Mouse (Mus musculus) gastrocnemius, adult 18-20 months (tissue): ENCODE data around the gene Crygc. TPM values are rescaled to one million over a fixed set of nuclear protein-coding genes. Genes with fewer than 3 reads are reported as not detected.

ENCODE experiments used
- DNase-seq: peaks from one replicate; pipeline ENCODE4 v3.0.0; 2021; ENCODE audit warnings: low spot score
- long read RNA-seq, 2 experiments: library from polyadenylated mRNA; stranded (forward); transcript quantifications; one replicate each; pipeline ENCODE4 v2.0.0; 2021
- total RNA-seq, 2 experiments: library from RNA; stranded (reverse); gene quantifications; 2 replicates each; pipeline ENCODE4 v1.2.3; 2021

The Crygc gene
- total RNA-seq = not detected
- long read RNA-seq, experiment 1 = 0 reads
- long read RNA-seq, experiment 2 = 0 reads

DNA sequence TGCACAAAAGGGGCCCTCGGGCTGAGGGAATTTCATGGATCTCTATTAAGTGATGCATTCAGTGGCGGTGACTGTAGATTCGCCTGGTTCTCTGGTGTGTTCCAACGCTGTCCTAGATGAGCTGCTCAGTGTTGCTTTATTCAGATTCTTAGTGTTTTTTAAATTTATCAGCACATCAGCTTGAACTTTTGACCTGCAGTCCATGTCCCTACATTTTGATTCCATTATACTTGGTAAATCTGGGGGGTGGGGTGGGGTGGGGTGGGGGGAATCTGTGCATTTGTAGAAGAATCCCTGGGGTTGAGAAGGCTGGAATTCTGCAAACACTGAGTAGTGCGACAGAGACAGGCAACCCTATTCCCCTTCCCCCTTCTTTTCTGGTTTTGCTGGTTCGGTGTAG, at the start of gene Crygc:
Crygc (minus strand) TSS at position 101 of the 400 bp plus-strand sequence.
- no peak for DNase-seq

DNA sequence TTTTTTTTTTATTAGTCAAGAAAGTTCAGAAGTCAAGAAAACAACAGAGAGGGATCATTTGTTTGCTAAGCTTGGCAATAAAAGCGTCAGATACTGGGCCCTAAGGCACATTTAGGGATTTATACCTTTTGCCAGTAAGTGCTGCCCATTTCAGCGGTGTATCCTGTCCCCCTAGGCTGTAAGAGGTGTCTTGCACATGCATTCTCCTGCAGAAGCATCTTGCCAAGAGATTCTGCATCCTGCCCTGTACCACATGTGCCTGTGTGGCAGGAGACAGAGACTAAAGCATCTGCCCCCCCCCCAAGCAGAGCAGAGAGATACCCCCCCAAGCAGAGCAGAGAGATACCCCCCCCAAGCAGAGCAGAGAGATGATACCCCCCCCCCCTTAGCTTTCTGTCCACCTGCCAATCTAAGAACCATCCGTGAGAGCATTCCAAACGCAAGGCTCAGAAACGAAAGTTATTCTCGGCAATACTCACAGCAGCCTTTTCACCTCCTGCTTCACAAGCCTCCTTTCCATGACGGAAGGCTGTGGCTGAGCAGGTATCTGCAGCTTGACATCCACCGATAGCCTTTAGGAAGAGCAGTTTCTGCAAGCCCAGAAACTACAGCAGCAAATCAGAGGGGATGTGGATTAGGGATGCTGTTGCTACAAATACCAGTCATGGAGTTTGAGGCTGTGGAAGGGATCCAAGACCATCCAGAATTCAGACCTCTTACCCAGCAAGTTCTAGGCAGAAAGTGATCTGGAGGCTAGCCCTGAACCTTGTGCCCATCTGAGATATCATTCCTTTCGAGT, 49.3 kb upstream of the Crygc start, which contains the start of gene D630023F18Rik:
D630023F18Rik (minus strand) TSS at position 641 of the 799 bp plus-strand sequence.
- DNase-seq = no peak

DNA sequence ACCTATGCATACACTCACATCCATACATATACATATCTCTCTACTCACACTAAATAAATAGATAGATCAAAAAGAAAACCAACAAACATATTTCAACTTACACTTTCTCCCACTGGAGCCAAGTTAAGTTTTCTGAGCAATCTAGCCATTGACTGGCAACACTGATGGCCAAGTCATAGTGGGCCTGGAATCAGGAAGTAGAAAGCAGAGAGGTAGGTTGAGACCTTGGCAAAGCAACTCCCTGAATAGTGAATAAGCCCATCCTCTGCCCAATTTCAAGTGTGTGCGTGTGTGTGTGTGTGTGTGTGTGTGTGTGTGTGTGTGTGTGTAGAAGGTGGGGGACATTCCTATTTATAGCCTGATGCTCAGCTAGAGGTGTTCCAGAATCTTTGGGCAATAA, 45.9 kb upstream of the Crygc start, which contains the start of gene Gm28845:
Gm28845 (minus strand) TSS at position 121 of the 400 bp plus-strand sequence.
- DNase-seq = no peak

- DNase-seq = no peak
Measured at GRCm38 (mm10) chr1:65118150-65118913, 44.8 kb upstream of the Crygc start.

GRCm38 (mm10) chr1:65113536-65114172, 40.2 kb upstream of the Crygc start:
- no peak for DNase-seq

- DNase-seq = no peak
Measured at GRCm38 (mm10) chr1:65112807-65113196, 39.3 kb upstream of the Crygc start.

DNA sequence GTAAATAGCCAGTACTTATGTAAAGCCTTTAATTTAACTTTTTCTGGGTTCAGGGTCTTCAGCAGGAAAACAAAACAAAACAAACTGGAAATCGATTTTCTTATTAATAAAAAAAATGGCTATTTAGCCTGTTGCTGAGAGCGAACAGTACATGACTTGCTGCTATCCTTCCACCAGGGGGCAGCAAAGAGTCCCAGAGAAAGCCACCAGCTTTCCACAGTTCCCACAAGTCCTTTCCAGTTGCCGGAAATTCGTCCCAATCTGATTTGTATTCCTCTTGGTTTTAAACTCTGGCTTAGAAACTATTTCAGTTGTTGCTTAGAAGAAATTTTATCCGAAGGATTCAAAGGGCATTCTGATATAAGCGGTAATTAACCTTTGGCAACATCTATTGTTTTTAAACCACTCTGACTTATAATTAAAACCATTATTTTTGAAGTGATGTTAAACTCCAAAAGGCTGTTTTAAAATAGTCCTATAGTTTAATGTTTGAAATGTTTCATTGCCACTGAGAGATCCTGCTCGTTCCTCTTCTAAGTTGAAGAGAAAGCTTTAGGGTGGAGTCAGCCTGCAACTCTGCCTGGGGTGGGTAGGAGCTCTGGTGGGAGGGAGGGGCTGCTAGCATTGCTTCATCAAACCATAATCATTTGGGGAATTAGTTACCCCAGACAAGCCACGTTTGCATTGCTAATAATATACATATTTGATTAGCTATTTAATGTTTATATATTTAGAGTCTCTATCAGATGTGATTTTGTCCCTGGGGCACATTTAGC, 38.7 kb upstream of the Crygc start:
- DNase-seq = peak; percentile 83

DNA sequence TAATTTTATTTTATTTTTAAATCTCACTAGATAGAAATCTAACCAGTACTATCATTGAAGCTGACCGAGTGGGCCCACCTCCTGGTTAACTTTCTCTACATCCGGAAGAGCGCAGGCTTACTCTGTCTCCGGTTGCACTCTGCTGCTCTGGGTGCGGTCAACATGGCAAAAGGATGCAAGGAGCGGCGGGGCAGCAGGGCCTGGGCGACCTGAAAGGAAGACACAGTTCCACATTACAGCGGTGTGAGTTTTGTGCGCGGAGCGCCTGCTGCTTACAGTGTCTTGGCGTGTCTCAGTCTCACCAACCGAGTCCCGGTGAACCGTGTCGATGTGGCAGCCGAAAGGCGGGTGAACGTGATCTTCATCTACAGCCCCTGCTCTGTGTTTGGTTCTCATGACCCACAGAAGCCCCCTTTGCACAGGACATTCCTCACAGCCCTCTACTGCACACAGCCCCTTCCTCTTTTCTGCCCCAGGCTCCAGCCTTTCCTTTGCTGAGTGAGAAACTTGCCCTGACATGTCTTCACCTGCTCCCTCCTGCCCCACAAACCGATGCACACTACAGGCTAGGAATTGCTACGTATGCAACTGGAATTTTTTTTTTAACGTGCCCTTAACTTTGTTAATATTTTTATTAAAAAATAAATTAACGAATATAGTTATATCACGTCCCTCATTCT, 36.4 kb upstream of the Crygc start:
- no peak for DNase-seq

- no peak for DNase-seq
Measured at GRCm38 (mm10) chr1:65109196-65109595, 35.7 kb upstream of the Crygc start.

DNA sequence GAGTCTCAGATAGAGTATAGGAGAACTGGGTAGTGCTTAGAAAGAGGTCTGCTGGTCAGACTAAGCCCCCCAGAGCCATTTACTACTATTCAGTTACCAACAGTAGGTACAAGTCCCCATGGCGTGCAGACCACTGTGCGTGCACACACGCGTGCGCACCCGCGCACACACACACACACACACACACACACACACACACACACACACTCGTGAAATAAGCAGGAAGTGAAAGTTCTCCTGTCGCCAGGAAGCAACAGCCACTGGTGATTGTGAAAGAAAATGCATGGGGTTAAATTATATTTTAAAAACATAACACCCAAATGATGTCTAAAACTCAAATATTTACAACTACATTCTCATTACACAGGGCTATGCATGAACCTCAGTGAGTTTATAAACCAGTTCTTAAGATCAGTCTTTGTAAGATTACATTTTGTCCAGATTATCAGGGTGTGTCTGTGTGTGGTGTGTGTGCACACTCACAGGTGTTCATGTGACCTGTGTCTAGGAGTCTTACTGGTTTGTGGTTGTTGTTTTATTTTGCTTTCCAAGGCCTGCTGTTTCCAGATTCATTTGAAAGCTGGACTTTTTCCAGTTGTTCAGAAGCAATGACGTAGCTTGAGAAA, 34.3 kb upstream of the Crygc start:
- no peak for DNase-seq

DNA sequence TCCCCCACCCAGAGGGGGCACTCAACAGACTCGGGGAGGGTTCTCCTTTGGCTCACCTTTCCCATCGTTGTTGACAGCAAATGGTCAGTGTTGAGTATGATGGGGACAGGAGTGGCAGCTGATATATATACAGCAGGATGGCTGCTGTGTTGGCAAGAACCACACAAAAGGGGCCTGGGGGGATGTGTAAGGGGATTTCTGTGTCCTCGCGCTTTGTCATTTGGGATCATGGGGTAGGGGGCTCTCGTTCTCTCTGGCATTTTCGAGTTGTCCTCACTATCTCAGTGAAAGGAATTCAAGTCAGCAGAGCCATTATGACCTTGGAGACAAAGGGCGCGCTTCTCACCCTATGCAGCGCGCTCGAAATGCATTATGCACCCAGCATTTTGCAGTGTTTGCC, 29.8 kb upstream of the Crygc start, which contains the start of gene Cryga:
Cryga (minus strand) TSS at position 101 of the 400 bp plus-strand sequence.
- DNase-seq = no peak

DNA sequence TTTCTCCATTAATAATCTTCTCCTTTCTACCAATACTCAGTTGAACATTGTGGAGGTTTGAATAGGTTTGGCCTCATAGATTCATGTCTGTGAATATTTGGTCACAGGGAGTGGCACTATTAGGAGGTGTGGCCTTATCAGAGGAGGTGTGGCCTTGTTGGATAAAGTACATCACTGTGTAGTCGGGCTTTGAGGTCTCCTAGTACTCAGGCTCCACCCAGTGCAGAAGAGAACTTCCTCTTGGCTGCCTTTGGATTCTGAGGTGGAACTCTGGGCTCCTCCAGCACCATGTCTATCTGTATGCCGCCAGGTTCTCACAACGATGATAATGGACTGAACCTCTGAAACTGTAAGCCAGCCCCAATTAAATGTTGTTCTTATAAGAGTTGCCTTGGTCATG, 23.5 kb upstream of the Crygc start:
- DNase-seq = no peak

GRCm38 (mm10) chr1:65091566-65091965, 18.1 kb upstream of the Crygc start:
- no peak for DNase-seq

DNA sequence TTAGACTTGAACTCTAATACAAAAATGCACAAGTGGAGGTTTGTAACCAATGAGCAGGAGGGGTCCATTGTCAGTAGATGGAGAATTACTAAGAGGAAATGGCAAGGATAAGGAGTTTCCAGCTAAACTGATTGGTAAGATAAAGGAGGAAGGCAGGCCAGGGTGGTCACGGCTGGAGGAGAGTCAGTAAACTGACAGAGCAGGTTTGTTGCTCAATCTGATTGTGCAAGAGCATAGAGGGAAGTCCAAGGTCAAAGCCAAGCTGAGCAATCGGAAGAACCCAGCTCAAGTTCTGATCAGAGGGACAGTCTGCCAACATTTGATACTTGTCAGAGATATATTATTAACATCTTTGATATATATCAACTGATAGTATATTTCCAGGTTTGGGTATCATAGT, 16.9 kb upstream of the Crygc start:
- DNase-seq = peak; percentile 39

DNA sequence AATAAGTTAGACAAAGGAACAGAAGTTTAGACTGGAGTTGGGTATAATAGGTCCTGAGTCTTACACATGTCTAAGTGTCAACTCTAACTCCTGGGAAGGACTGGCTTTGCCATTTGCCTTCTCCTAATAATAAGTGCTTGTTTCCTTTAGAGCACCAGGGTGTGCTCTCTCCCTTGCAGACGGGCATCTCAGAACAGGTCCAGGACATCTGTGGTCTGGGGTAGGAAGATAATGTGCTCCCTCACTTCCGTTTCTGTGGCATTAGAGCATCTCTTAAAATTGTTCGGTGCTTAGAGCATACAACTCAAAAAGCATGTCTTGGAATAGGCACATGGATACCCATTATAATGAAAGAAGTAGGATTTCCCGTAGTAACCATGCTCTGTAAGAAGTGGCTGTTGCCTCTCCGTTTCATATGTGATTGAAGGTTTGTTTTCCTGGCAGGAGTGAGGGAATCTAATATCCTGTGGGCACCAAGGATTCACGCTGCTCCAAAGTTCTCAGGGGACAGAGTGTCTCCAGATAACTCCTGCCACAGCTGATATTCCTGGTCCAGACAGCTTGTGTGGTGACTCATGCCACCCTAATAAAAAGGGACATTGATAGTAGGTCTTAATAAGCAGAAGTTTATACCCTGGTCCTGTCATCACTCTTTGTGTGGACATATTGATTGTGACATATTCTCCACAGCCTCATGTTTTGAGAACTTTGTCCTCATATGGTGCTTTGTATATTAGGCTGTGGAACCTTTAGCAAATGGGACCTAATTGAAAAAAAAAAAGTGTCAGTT, 15.3 kb upstream of the Crygc start:
- peak; percentile 39 for DNase-seq

DNA sequence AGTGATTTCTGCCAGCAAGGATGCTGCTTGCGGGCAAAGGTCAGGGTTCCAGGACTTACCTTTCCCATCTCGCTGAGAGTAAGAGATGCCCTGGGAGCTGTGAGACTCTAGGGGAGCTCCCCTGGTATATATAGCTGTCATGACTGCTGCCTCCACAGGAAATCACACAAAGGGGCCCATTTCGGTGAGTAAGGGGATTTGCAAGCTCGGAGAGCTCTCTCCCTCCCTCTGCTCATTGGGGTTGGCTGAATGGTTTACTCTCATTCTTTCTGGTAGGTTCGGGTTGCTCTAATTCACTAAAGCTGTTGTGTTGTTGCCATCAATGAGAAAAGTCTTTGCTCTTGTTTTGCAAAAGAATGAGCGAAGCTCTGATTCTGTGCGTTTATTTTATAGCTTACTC, 8.7 kb upstream of the Crygc start, which contains the start of gene Crygb:
Crygb (minus strand) TSS at position 101 of the 400 bp plus-strand sequence.
- DNase-seq = no peak

GRCm38 (mm10) chr1:65075607-65076006, 2.1 kb upstream of the Crygc start:
- DNase-seq = no peak

DNA sequence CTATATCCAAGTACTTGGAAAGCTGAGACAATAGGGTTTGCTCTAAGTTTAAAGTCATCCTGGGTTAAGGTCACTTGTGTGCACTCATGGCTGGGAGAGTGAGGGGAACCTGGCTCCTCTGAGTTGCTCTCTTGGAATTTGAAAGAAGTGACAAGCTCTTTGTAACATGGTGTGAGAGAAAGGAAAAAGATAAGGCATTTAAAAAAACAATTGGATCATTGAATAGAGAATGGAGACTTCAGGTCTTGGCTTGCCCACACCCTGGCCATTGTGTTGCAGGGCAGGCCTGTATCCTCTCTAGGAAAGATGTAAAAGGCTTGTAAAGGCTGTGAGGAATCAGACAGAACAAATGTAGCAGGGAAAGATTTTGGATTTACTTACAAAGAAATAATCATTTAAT, 5.6 kb downstream of the Crygc start:
- DNase-seq = no peak

DNA sequence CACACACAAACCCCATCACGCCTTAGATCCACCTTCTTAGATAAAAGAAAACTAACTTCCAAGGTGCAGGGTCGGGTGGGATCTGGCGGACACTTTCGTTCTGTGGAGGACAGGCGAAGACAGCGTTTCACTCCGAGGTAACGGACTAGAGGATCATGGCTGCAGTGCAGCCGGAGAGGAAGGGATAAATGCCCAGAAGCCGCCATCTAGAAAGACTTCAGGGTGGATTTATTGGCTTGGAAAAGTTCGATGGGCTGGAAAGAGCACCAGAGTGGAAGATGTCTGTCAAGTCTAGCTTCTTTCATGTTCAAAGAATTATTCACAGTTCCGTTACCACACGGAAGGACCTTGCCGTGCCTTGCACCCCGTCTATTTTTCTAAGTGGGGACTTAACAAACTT, 9.3 kb downstream of the Crygc start:
- DNase-seq = no peak
